Mouse (Mus musculus) liver, embryonic 12.5 days (tissue): ENCODE results near the gene Med27. TPM values are rescaled to one million over a fixed set of nuclear protein-coding genes. Genes with fewer than 3 reads are reported as not detected.

Experiments
- ATAC-seq: fragments of 200-750 bp; cut with Nextera tagmentation; 2 replicates; pipeline ENCODE4 v1.8.0; 2017; ENCODE audit warnings: moderate number of reproducible peaks, mild to moderate bottlenecking, moderate library complexity
- H3K27ac ChIP-seq: fragments of 300-500 bp; sonication (generic); 2 replicates; pipeline ENCODE4 v1.5.1; 2016; ENCODE audit warnings: mild to moderate bottlenecking
- H3K27me3 ChIP-seq: fragments of 300-500 bp; sonication (generic); replicated peaks from 2 replicates; pipeline ENCODE4 v1.6.1; 2016; ENCODE audit warnings: mild to moderate bottlenecking, moderate library complexity
- H3K36me3 ChIP-seq: fragments of 300-500 bp; sonication (generic); 2 replicates; pipeline ENCODE4 v1.6.1; 2016; ENCODE audit warnings: mild to moderate bottlenecking, moderate library complexity
- H3K4me1 ChIP-seq: fragments of 300-500 bp; sonication (generic); 2 replicates; pipeline ENCODE4 v1.6.1; 2016
- H3K4me2 ChIP-seq: fragments of 300-500 bp; sonication (generic); 2 replicates; pipeline ENCODE4 v1.6.1; 2016; ENCODE audit warnings: mild to moderate bottlenecking, moderate library complexity
- H3K4me3 ChIP-seq: fragments of 300-500 bp; sonication (generic); 2 replicates; pipeline ENCODE4 v1.5.1; 2016; ENCODE audit warnings: mild to moderate bottlenecking, moderate library complexity
- H3K9ac ChIP-seq: fragments of 300-500 bp; sonication (generic); 2 replicates; pipeline ENCODE4 v1.6.1; 2016; ENCODE audit warnings: mild to moderate bottlenecking, moderate library complexity
- H3K9me3 ChIP-seq: fragments of 300-500 bp; sonication (generic); replicated peaks from 2 replicates; pipeline ENCODE4 v1.6.1; 2016; ENCODE audit warnings: mild to moderate bottlenecking, moderate library complexity
- WGBS: fragments of 180-500 bp; shearing (Covaris S2); methylation state at CpG from one replicate; pipeline ENCODE4 v1.1.7; 2016; ENCODE audit not compliant: insufficient replicate concordance; 5-methylcytosine and 5-hydroxymethylcytosine counted together
- polyA plus RNA-seq: library from polyadenylated mRNA; unstranded; fragments of >200 nt; fragmentation: Nextera tagmentation; extraction: Ambion mirVana; gene quantifications from 2 replicates; pipeline ENCODE4 v1.2.1, GENCODE M21; 2016

Gene Med27
- polyA plus RNA-seq, 1 experiment from 2014 or later = 30.9 TPM

GRCm38 (mm10) chr2:29532921-29533320, 186.3 kb downstream of the Med27 start:
- Histone ChIP-seq H3K27me3 (no peaks in the 10 kb centered on the region), H3K4me3 (no peak overlapping the region), H3K9me3 (no peaks in the 10 kb centered on the region), H3K9ac (no peak overlapping the region), H3K4me2 (no peak overlapping the region), H3K4me1 (no peaks in the 10 kb centered on the region), H3K27ac (no peak overlapping the region), H3K36me3 (no peaks in the 10 kb centered on the region)
- WGBS = 64% methylated on average over 5 of the region's 5 CpGs
- ATAC-seq = no peak

GRCm38 (mm10) chr2:29535566-29536244, 189.1 kb downstream of the Med27 start:
- Histone ChIP-seq H3K4me3 (no peak overlapping the region), H3K36me3 (no peaks in the 10 kb centered on the region), H3K4me2 (no peak overlapping the region), H3K27ac (no peak overlapping the region), H3K9me3 (no peaks in the 10 kb centered on the region), H3K4me1 (no peaks in the 10 kb centered on the region), H3K9ac (no peak overlapping the region), H3K27me3 (0 out of 2 replicates have a peak, but pooled peaks cover 4% of the 10 kb centered on the region)
- WGBS = 75% methylated on average over 5 of the region's 5 CpGs
- no peak for ATAC-seq

DNA sequence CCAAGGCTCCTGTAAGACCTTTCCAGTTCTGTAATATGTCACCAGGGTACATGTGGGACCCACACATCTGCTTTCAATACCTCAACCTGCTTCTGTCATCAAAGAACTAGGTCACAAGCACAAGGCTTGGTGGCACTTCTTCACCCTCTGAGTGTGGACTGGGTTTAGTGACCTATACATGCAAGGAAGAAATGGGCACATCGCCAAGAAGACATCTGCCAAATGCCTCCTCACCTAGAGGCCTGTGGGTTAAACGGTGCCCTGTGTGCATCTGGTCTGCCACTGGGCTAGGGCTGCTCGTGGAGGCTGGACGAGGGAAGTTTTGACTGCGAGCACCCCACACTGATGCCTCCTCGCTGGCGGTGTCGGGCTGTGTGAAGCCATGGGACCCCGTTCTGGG, 189.9 kb downstream of the Med27 start:
- 71% methylated on average over 9 of the region's 9 CpGs for whole genome bisulfite sequencing
- Histone ChIP-seq H3K27ac (no peak overlapping the region), H3K36me3 (no peaks in the 10 kb centered on the region), H3K9me3 (no peaks in the 10 kb centered on the region), H3K4me2 (no peak overlapping the region), H3K4me1 (no peaks in the 10 kb centered on the region), H3K27me3 (0 out of 2 replicates have a peak, but pooled peaks cover 6% of the 10 kb centered on the region), H3K9ac (no peak overlapping the region), H3K4me3 (no peak overlapping the region)
- ATAC-seq = no peak

- no peak for ATAC-seq
- Histone ChIP-seq H3K4me3 (no peak overlapping the region), H3K9me3 (no peaks in the 10 kb centered on the region), H3K4me2 (no peak overlapping the region), H3K36me3 (no peaks in the 10 kb centered on the region), H3K27me3 (0 out of 2 replicates have a peak, but pooled peaks cover 6% of the 10 kb centered on the region), H3K27ac (no peak overlapping the region), H3K4me1 (no peaks in the 10 kb centered on the region), H3K9ac (no peak overlapping the region)
- WGBS = 69% methylated on average over 8 of the region's 8 CpGs
Measured at GRCm38 (mm10) chr2:29537334-29537733, 190.7 kb downstream of the Med27 start.

DNA sequence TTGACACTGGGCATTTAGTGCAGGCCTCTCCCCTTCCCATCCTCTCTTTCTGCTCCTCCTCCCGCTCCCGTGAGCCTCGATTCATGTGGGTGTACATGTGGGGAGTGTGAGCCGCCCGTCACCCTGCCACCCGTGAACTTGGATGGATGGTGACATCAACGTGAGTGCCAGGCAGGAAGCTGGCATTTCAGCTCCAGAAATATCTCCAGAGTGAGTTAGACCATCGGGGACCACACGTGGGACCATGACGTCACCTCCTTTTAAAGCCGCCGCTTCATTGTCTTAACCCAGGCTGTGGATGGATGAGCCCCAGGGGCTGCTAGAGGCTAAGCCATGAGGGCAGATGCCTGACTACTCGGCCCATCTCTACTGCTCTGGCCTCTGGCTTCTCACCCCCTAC, 195.4 kb downstream of the Med27 start:
- Histone ChIP-seq H3K4me1 (0 out of 2 replicates have a peak, but pooled peaks cover 4% of the 10 kb centered on the region), H3K36me3 (no peaks in the 10 kb centered on the region), H3K27me3 (0 out of 2 replicates have a peak, but pooled peaks cover 12% of the 10 kb centered on the region), H3K4me3 (no peak overlapping the region), H3K9me3 (no peaks in the 10 kb centered on the region), H3K9ac (no peak overlapping the region), H3K4me2 (no peak overlapping the region), H3K27ac (no peak overlapping the region)
- no peak for ATAC-seq
- WGBS = 61% methylated on average over 13 of the region's 13 CpGs

GRCm38 (mm10) chr2:29546571-29546970, 200.0 kb downstream of the Med27 start:
- Histone ChIP-seq H3K4me1 (0 out of 2 replicates have a peak, but pooled peaks cover 4% of the 10 kb centered on the region), H3K27ac (no peak overlapping the region), H3K4me2 (no peak overlapping the region), H3K9ac (no peak overlapping the region), H3K27me3 (0 out of 2 replicates have a peak, but pooled peaks cover 7% of the 10 kb centered on the region), H3K9me3 (no peaks in the 10 kb centered on the region), H3K4me3 (no peak overlapping the region), H3K36me3 (no peaks in the 10 kb centered on the region)
- WGBS = 32% methylated on average over 12 of the region's 12 CpGs
- ATAC-seq = no peak

GRCm38 (mm10) chr2:29551816-29552585, 205.4 kb downstream of the Med27 start:
- Histone ChIP-seq H3K4me2 (no peak overlapping the region), H3K36me3 (no peaks in the 10 kb centered on the region), H3K4me3 (no peak overlapping the region), H3K27ac (no peak overlapping the region), H3K4me1 (0 out of 2 replicates have a peak, but pooled peaks cover under 1% of the 10 kb centered on the region), H3K27me3 (0 out of 2 replicates have a peak, but pooled peaks cover 5% of the 10 kb centered on the region), H3K9me3 (no peaks in the 10 kb centered on the region), H3K9ac (no peak overlapping the region)
- WGBS = 72% methylated on average over 7 of the region's 7 CpGs
- no peak for ATAC-seq

- H3K4me3 ChIP-seq = no peak overlapping the region
- H3K27me3 ChIP-seq = 0 out of 2 replicates have a peak, but pooled peaks cover 3% of the 10 kb centered on the region
- no peak overlapping the region for H3K9ac ChIP-seq
- no peaks in the 10 kb centered on the region for H3K4me1 ChIP-seq
- ATAC-seq = no peak
- WGBS = 50% methylated on average over 4 of the region's 4 CpGs
- no peak overlapping the region for H3K27ac ChIP-seq
- H3K4me2 ChIP-seq = no peak overlapping the region
- H3K36me3 ChIP-seq = no peaks in the 10 kb centered on the region
- no peaks in the 10 kb centered on the region for H3K9me3 ChIP-seq
Measured at GRCm38 (mm10) chr2:29553945-29554634, 207.5 kb downstream of the Med27 start.

GRCm38 (mm10) chr2:29558561-29558960, 211.9 kb downstream of the Med27 start:
- H3K4me1 ChIP-seq = no peaks in the 10 kb centered on the region
- H3K9me3 ChIP-seq = no peaks in the 10 kb centered on the region
- H3K4me3 ChIP-seq = no peak overlapping the region
- no peak for ATAC-seq
- no peak overlapping the region for H3K27ac ChIP-seq
- no peak overlapping the region for H3K9ac ChIP-seq
- 84% methylated on average over 6 of the region's 6 CpGs for WGBS
- H3K27me3 ChIP-seq = 0 out of 2 replicates have a peak, but pooled peaks cover 3% of the 10 kb centered on the region
- H3K36me3 ChIP-seq = no peaks in the 10 kb centered on the region
- H3K4me2 ChIP-seq = no peak overlapping the region

DNA sequence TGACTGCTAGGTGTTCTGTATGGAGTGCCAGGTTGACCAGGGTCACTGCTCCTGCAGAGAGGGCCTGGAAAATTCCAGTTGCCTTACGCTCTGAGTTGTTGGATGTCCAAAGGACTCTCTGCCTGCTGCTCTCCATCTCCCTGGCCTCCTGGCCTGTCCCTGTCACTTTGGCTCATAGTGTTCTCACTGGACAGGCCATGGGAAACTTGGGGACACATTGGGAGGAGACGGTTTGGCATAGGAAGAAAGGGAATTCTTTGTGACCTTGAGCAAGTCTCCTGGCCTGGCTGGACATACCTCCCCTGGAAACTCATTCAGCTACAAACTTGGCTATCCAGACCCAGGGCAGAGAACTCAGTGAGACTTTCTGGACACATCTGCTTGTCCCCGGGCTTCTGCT, 213.3 kb downstream of the Med27 start:
- 0 out of 2 replicates have a peak, but pooled peaks cover 3% of the 10 kb centered on the region for H3K27me3 ChIP-seq
- no peaks in the 10 kb centered on the region for H3K9me3 ChIP-seq
- no peak overlapping the region for H3K27ac ChIP-seq
- no peak overlapping the region for H3K4me3 ChIP-seq
- no peaks in the 10 kb centered on the region for H3K4me1 ChIP-seq
- 67% methylated on average over 3 of the region's 3 CpGs for WGBS
- H3K36me3 ChIP-seq = no peaks in the 10 kb centered on the region
- H3K4me2 ChIP-seq = no peak overlapping the region
- no peak overlapping the region for H3K9ac ChIP-seq
- no peak for ATAC-seq

DNA sequence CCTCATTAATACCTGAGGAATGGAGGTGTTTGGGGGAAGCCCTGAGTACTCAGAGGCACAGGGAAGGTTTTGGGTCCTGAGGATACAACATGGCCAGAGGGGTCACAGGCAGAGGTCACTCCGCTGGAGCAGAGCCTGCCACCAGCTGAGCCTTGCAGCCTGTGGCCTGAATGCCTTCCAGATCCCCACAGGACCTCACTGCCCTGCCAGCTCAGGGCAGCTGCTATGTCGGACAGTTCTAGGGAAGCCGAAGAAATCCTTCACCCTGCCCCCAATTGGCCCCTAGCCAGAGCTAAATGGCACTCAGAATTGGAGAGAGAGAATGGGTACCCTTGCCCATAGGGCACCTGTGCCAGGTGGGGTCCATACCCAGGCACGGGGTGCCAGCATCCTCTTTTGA, 214.8 kb downstream of the Med27 start:
- no peak overlapping the region for H3K4me2 ChIP-seq
- no peak for ATAC-seq
- 62% methylated on average over 4 of the region's 4 CpGs for WGBS

GRCm38 (mm10) chr2:29563986-29564385, 217.4 kb downstream of the Med27 start:
- Histone ChIP-seq H3K27ac (no peak overlapping the region), H3K4me1 (0 out of 2 replicates have a peak, but pooled peaks cover 5% of the 10 kb centered on the region), H3K36me3 (no peaks in the 10 kb centered on the region), H3K9ac (no peak overlapping the region), H3K4me3 (no peak overlapping the region), H3K27me3 (peaks cover 9% of the 10 kb centered on the region; the same call in 1 of the 2 replicates), H3K4me2 (no peak overlapping the region), H3K9me3 (no peaks in the 10 kb centered on the region)
- 74% methylated on average over 7 of the region's 7 CpGs for WGBS
- ATAC-seq = no peak

More for the DNA sequence above, 214.8 kb downstream of the Med27 start:
- H3K4me3 ChIP-seq = no peak overlapping the region
- H3K9ac ChIP-seq = no peak overlapping the region
- no peak overlapping the region for H3K27ac ChIP-seq
- H3K9me3 ChIP-seq = no peaks in the 10 kb centered on the region
- peaks cover 9% of the 10 kb centered on the region; the same call in 1 of the 2 replicates for H3K27me3 ChIP-seq
- H3K36me3 ChIP-seq = no peaks in the 10 kb centered on the region
- H3K4me1 ChIP-seq = no peaks in the 10 kb centered on the region
